In the genomic region with DNA sequence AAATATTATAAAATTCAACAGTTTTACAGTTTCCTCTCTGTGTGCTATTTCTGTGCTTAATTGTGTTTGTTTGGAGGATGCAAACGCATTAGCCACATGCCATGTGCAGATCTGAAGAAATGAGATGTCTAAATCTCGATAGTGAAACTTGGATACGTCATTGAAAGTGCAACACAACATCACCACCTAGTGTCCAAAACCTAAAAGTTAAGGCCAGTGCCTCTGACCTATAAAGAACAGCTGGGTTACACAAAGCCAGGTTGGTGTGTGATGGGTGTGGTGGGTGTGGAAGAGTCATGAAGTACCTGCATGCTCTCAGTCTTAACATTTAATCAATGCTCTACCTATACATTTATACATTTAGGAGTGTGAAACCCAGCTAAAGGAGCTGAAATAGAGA, we compare ENCODE assay signal across 8 mouse cellular contexts.
DNase-seq lines count a peak whose midpoint lies in the region; ATAC-seq and TF ChIP-seq lines count a peak whose summit lies in the region.
"Had no signal": no experiment of that assay in that cellular context is flagged by ENCODE, and none has a peak within 500 bp of the region (broad histone marks: within the 10 kb centered on the region; RNA-seq: fewer than 3 reads in every experiment).

No protein-coding gene starts in this region.

- H3K36me3 ChIP-seq in MEL (ENCODE audit: control insufficient read depth in 1 of 2, insufficient read depth in 2 of 2, low read length in 2 of 2): no peaks in the 10 kb centered on the region
- H3K36me3 ChIP-seq in intestine, postnatal 0 days (ENCODE audit: control insufficient read depth, insufficient read depth): no peaks in the 10 kb centered on the region

- no peaks in the 10 kb centered on the region for H3K27me3 ChIP-seq in MEL (ENCODE audit: control insufficient read depth in 1 of 2, insufficient read depth in 2 of 2, low read length in 2 of 2)
- no peaks in the 10 kb centered on the region for H3K27me3 ChIP-seq in intestine, postnatal 0 days (replicated peaks; ENCODE audit: control insufficient read depth, insufficient read depth, low read length)

- TF ChIP-seq POLR2A in MEL (IDR thresholded peaks at IDR 0.05; ENCODE audit: control insufficient read depth in 1 of 2, insufficient read depth in 1 of 2, low read depth in 1 of 2, low read length in 2 of 2, poor library complexity in 1 of 2): no peak
- TF ChIP-seq POLR2A in cortical plate, adult 2 months (IDR thresholded peaks at IDR 0.05; ENCODE audit: extremely low read depth, insufficient read depth, low read length): no peak

- no peak overlapping the region for H3K4me3 ChIP-seq in MEL (ENCODE audit: control insufficient read depth in 1 of 2, insufficient read depth in 1 of 2, low read depth in 2 of 2, low read length in 2 of 2)
- no peak overlapping the region for H3K4me3 ChIP-seq in cortical plate, adult 2 months (ENCODE audit: insufficient read depth, low read length)
- no peak overlapping the region for H3K4me3 ChIP-seq in intestine, postnatal 0 days (ENCODE audit: low read depth, low read length)
- H3K4me3 ChIP-seq: erythroblast, embryonic 14.5 days had no signal

- H3K79me2 ChIP-seq in MEL (ENCODE audit: control insufficient read depth, insufficient read depth, low read length, poor library complexity): no peaks in the 10 kb centered on the region

- H3K4me2 ChIP-seq in intestine, postnatal 0 days (replicated peaks; ENCODE audit: low read depth): peak overlapping the region; percentile 13; the same call in 1 of the 2 replicates

- H3K4me1 ChIP-seq in MEL (ENCODE audit: control insufficient read depth in 1 of 2, insufficient read depth in 2 of 2, low read length in 2 of 2): no peaks in the 10 kb centered on the region
- no peaks in the 10 kb centered on the region for H3K4me1 ChIP-seq in cortical plate, adult 2 months (ENCODE audit: control insufficient read depth, insufficient read depth, low read length)
- H3K4me1 ChIP-seq in intestine, postnatal 0 days (replicated peaks; ENCODE audit: control insufficient read depth, insufficient read depth, low read length): no peaks in the 10 kb centered on the region

- ATAC-seq in intestine, postnatal 0 days: peak; percentile 36; the same call in 1 of the 2 replicates
- no peak for ATAC-seq in cerebellum, adult (ENCODE audit: insufficient number of reproducible peaks, low FRiP score, low TSS enrichment)

- no peak for TF ChIP-seq EP300 in MEL (IDR thresholded peaks at IDR 0.05; ENCODE audit: low read depth in 1 of 2, low read length in 2 of 2)

- DNase-seq in layer of hippocampus, adult 18-20 months (ENCODE audit: low spot score in 2 of 2): peak; percentile 4 to 61
- no peak for DNase-seq in layer of hippocampus, postnatal 10 days (ENCODE audit: low spot score in 2 of 2)
- peak; percentile 3 for DNase-seq in MEL (ENCODE audit: low read depth, low spot score)
- DNase-seq in retina, postnatal 1 day: peak; percentile 58

- no peak overlapping the region for H3K9ac ChIP-seq in MEL (ENCODE audit: control insufficient read depth, low read depth, low read length, poor library complexity, severe bottlenecking)
- no peak overlapping the region for H3K9ac ChIP-seq in intestine, postnatal 0 days (ENCODE audit: low read depth, low read length)

- 18% methylated on average over 3 of the region's 3 CpGs for WGBS in intestine, postnatal 0 days

- H3K27ac ChIP-seq in MEL (ENCODE audit: control insufficient read depth, low read depth, low read length): no peak overlapping the region
- no peak overlapping the region for H3K27ac ChIP-seq in cortical plate, adult 2 months (ENCODE audit: insufficient read depth, low read length)
- H3K27ac ChIP-seq in intestine, postnatal 0 days (ENCODE audit: low read depth, low read length): no peak overlapping the region

- TF ChIP-seq CTCF in MEL (IDR thresholded peaks at IDR 0.05 in 2 of 3, conservative IDR thresholded peaks at IDR 0.05 in 1 of 3; ENCODE audit: control insufficient read depth in 1 of 3, insufficient read depth in 1 of 3, low read depth in 2 of 3, low read length in 3 of 3, poor library complexity in 1 of 3, severe bottlenecking in 1 of 3): peak in 1 of 3 experiments; percentile 7; a peak in 1 of 6 replicates
- TF ChIP-seq CTCF in cortical plate, adult 2 months (IDR thresholded peaks at IDR 0.05; ENCODE audit: extremely low read depth, insufficient read depth, low read length): peak; percentile 47
- TF ChIP-seq CTCF in intestine, postnatal 0 days (IDR thresholded peaks at IDR 0.05; ENCODE audit: low read depth): peak; percentile 75

- no peaks in the 10 kb centered on the region for H3K9me3 ChIP-seq in MEL (replicated peaks; ENCODE audit: insufficient read depth, low read length)
- H3K9me3 ChIP-seq in intestine, postnatal 0 days (ENCODE audit: control insufficient read depth): no peaks in the 10 kb centered on the region

- peak; percentile 22 for TF ChIP-seq RAD21 in MEL (IDR thresholded peaks at IDR 0.05; ENCODE audit: low read depth, low read length)

TF ChIP-seq in MEL, 35 proteins besides CTCF, POLR2A, EP300 and RAD21:
- TF ChIP-seq SMC3 (IDR thresholded peaks at IDR 0.05; ENCODE audit: low read depth, low read length): 0 out of 2 replicates have a peak, but pooled peaks have one; percentile 11
- TF ChIP-seq MXI1 (IDR thresholded peaks at IDR 0.05; ENCODE audit: low read depth, low read length): no peak

Comparison
In these comparisons a context has a peak if more than half of its experiments do, and no peak if none do; other contexts are left out.
1. DNase-seq: peak in layer of hippocampus, adult 18-20 months (2 of 2), MEL (single experiment) and retina, postnatal 1 day (single experiment); none in layer of hippocampus, postnatal 10 days (0 of 2).